Mouse (Mus musculus): ENCODE measurements around the gene Zfp61. TPM values are rescaled to one million over a fixed set of nuclear protein-coding genes. Genes with fewer than 3 reads are reported as not detected.

Zfp61 gene
- 54.1 and 63.5 TPM in 2 replicates for polyA plus RNA-seq (2015; fragmentation: Nextera tagmentation; extraction: Ambion mirVana)

- peaks cover 14% of the 10 kb centered on the region for H3K4me1 ChIP-seq
These were observed at the start of gene Zfp61 for GRCm38 (mm10) chr7:24300771-24301282. Zfp61 (minus strand) TSS chr7:24301232.

GRCm38 (mm10) chr7:24348896-24349295, 47.9 kb upstream of the Zfp61 start, which contains the start of gene Lypd5:
Lypd5 (plus strand) TSS chr7:24349196.
- Histone ChIP-seq H3K9ac (no peak within 1 kb of the TSS), H3K27me3 (peaks cover 28% of the 10 kb centered on the region), H3K36me3 (no peaks in the 10 kb centered on the region), H3K4me2 (replicated peaks) (no peak within 1 kb of the TSS), H3K4me3 (no peak within 1 kb of the TSS), H3K27ac (no peak within 1 kb of the TSS), H3K4me1 (no peaks in the 10 kb centered on the region), H3K9me3 (no peaks in the 10 kb centered on the region)
- no peak for ATAC-seq (ENCODE audit: low FRiP score, low read depth)
- 41% methylated on average over 6 of the region's 6 CpGs for WGBS

More at GRCm38 (mm10) chr7:24300771-24301282, at the start of gene Zfp61:
- Histone ChIP-seq H3K36me3 (peaks cover 49% of the 10 kb centered on the region), H3K27ac (peak within 1 kb of the TSS; percentile 97), H3K9ac (peak within 1 kb of the TSS; percentile 82), H3K4me3 (peak within 1 kb of the TSS; percentile 66), H3K27me3 (no peaks in the 10 kb centered on the region), H3K9me3 (no peaks in the 10 kb centered on the region), H3K4me2 (replicated peaks) (peak within 1 kb of the TSS; percentile 88)
- 1% methylated on average over 13 of the region's 13 CpGs for WGBS
- ATAC-seq (ENCODE audit: low FRiP score, low read depth) = peak; percentile 64

- WGBS = 66% methylated on average over 5 of the region's 5 CpGs
These were observed 45.4 kb upstream of the Zfp61 start for GRCm38 (mm10) chr7:24346444-24346843.

DNA sequence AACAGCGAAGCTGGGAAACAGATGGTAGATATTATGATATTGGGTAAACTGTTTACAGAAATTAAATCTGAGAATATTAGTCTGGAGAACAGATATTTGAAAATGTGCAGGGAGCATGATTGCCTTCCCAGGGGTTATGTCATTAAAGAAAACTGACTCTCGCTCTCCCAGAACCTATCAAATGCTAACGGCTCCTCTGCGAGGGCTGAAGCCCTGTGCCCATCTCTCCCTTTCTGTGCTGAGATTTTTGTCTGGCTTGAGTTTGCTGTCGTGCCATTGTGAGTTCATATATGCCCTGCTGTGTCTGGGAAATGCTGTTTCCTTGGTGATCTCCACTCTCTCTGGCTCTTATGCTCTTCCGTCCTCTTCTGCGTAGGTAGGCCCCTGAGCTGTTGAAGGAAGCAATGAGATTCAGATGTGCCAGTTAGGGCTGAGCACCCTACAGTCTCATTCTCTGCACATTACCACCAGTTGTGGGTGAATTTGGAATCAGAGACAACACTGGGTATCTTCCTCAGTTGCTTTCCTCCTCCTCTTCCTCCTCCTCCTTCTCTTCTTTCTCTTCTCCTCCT, 42.8 kb upstream of the Zfp61 start:
- Histone ChIP-seq H3K9ac (no peak overlapping the region), H3K4me2 (replicated peaks) (no peak overlapping the region)
- no peak for ATAC-seq (ENCODE audit: low FRiP score, low read depth)

More at GRCm38 (mm10) chr7:24346444-24346843, 45.4 kb upstream of the Zfp61 start:
- no peaks in the 10 kb centered on the region for H3K36me3 ChIP-seq
- H3K27me3 ChIP-seq = peaks cover 10% of the 10 kb centered on the region; the same call in 1 of the 2 replicates
- H3K4me3 ChIP-seq = no peak overlapping the region
- H3K9ac ChIP-seq = no peak overlapping the region
- ATAC-seq (ENCODE audit: low FRiP score, low read depth) = no peak
- H3K9me3 ChIP-seq = no peaks in the 10 kb centered on the region
- H3K4me1 ChIP-seq = no peaks in the 10 kb centered on the region
- H3K4me2 ChIP-seq (replicated peaks) = no peak overlapping the region
- no peak overlapping the region for H3K27ac ChIP-seq

GRCm38 (mm10) chr7:24338241-24338640, 37.2 kb upstream of the Zfp61 start:
- 54% methylated on average over 2 of the region's 2 CpGs for WGBS
- Histone ChIP-seq H3K27ac (no peak overlapping the region), H3K36me3 (no peaks in the 10 kb centered on the region), H3K4me2 (replicated peaks) (no peak overlapping the region), H3K9ac (no peak overlapping the region), H3K27me3 (peaks cover 21% of the 10 kb centered on the region), H3K9me3 (no peaks in the 10 kb centered on the region), H3K4me1 (no peaks in the 10 kb centered on the region), H3K4me3 (no peak overlapping the region)
- ATAC-seq (ENCODE audit: low FRiP score, low read depth) = no peak

More for the DNA sequence above, 42.8 kb upstream of the Zfp61 start:
- Histone ChIP-seq H3K36me3 (no peaks in the 10 kb centered on the region), H3K4me3 (no peak overlapping the region), H3K27me3 (0 out of 2 replicates have a peak, but pooled peaks cover 5% of the 10 kb centered on the region), H3K9me3 (no peaks in the 10 kb centered on the region), H3K4me1 (no peaks in the 10 kb centered on the region), H3K27ac (no peak overlapping the region)
- 66% methylated on average over 7 of the region's 7 CpGs for WGBS

DNA sequence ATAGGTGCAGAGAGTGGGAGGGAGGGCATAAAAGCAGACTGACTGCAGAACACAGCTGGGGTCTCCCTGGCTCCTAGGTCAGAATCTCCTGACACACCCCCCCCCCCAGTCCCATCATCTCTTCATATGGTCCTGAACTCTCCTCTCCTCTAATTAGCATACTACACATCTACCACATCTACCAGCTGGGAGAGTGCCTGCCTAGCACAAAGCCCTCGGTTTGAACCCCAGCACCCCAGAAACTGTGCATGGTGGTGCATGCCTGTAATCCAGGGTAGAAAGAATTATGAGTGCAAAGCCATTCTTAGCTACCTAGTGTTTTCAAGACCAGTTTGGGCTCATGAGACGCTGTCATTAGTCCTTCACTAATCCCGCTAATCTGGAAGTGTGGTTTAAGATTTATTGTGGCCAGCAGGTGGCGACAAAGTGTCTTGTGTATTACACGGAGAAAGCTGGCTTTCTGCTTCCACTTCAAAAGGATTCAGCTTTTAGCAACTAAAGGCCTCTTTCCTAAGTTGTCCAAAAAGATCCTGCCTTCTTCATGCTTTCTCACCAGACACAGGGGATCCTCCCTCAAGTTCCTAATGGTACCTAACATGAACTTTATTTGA, 34.8 kb upstream of the Zfp61 start:
- H3K4me3 ChIP-seq = no peak overlapping the region
- H3K4me1 ChIP-seq = no peaks in the 10 kb centered on the region
- no peaks in the 10 kb centered on the region for H3K36me3 ChIP-seq
- 9% methylated on average over 5 of the region's 5 CpGs for WGBS
- H3K9me3 ChIP-seq = no peaks in the 10 kb centered on the region
- no peak for ATAC-seq (ENCODE audit: low FRiP score, low read depth)
- no peak overlapping the region for H3K4me2 ChIP-seq (replicated peaks)
- H3K9ac ChIP-seq = no peak overlapping the region
- H3K27ac ChIP-seq = no peak overlapping the region
- peaks cover 30% of the 10 kb centered on the region for H3K27me3 ChIP-seq

- peaks cover 30% of the 10 kb centered on the region for H3K27me3 ChIP-seq
- no peak within 1 kb of the TSS for H3K27ac ChIP-seq
- WGBS = 39% methylated on average over 49 of the region's 49 CpGs
- H3K9ac ChIP-seq = no peak within 1 kb of the TSS
- ATAC-seq (ENCODE audit: low FRiP score, low read depth) = no peak
- H3K4me3 ChIP-seq = peak within 1 kb of the TSS; percentile 22
- H3K9me3 ChIP-seq = no peaks in the 10 kb centered on the region
- peak within 1 kb of the TSS; percentile 46 for H3K4me2 ChIP-seq (replicated peaks)
- H3K4me1 ChIP-seq = no peaks in the 10 kb centered on the region
- no peaks in the 10 kb centered on the region for H3K36me3 ChIP-seq
These were observed 32.4 kb upstream of the Zfp61 start, which contains the start of gene Tescl for GRCm38 (mm10) chr7:24333304-24333986. Tescl (minus strand) TSS chr7:24333936.

- Histone ChIP-seq H3K36me3 (no peaks in the 10 kb centered on the region), H3K9ac (no peak overlapping the region), H3K27ac (no peak overlapping the region), H3K27me3 (0 out of 2 replicates have a peak, but pooled peaks cover under 1% of the 10 kb centered on the region), H3K4me2 (replicated peaks) (no peak overlapping the region), H3K4me1 (peaks cover 15% of the 10 kb centered on the region; the same call in 1 of the 2 replicates), H3K9me3 (peaks cover 11% of the 10 kb centered on the region; the same call in 1 of the 2 replicates), H3K4me3 (no peak overlapping the region)
- ATAC-seq (ENCODE audit: low FRiP score, low read depth) = no peak
- WGBS = 80% methylated on average over 14 of the region's 14 CpGs
These were observed 26.4 kb upstream of the Zfp61 start for GRCm38 (mm10) chr7:24327281-24327975.

DNA sequence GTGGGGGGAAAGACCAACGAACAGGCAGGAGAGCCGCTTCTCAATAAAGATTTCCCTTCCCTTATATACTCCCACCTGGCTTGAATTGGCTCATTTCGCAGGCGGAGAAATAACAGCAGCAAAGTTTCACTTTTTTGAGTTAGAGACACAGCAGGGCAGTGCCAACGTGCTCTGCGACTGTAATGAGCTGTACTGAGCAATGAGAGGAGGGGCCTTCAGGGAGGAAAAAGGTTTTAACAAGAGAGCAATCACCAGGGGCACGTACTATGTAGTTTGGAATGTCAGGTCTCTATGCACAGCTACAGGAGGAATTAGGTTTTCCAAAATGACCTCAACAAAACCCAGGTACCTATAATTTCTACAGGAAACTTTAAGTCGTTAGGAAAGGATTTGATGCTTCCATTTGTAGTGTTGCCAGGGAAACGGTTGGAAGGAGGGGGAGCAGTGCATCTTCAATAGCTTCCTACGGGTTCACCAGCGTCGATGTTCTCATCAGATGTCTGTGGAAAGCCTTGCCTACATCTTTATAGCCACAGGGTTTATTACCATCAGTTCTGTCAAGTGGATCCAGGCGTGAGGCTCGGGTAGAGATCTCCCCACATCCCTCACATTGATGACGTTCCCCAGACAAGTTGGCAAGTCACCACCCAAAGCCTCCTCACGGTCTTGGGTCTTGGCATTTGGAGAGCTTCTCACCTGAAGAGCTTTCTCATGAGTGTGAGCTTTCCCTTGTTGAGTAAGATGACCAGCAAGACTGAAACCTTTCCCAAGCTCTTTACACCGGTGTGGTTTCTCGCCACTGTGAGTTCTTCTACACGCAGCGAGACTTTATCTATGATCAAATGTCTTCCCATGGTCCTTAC, 25.5 kb upstream of the Zfp61 start:
- WGBS = 42% methylated on average over 20 of the region's 20 CpGs
- H3K4me3 ChIP-seq = peak overlapping the region; percentile 40
- peak overlapping the region; percentile 58 for H3K9ac ChIP-seq
- peak overlapping the region; percentile 48; the same call in 1 of the 2 replicates for H3K27ac ChIP-seq
- H3K4me2 ChIP-seq (replicated peaks) = peak overlapping the region; percentile 64
- H3K27me3 ChIP-seq = no peaks in the 10 kb centered on the region
- H3K36me3 ChIP-seq = no peaks in the 10 kb centered on the region
- peaks cover 15% of the 10 kb centered on the region; the same call in 1 of the 2 replicates for H3K4me1 ChIP-seq
- ATAC-seq (ENCODE audit: low FRiP score, low read depth) = peak; percentile 64; the same call in 1 of the 2 replicates
- H3K9me3 ChIP-seq = peaks cover 11% of the 10 kb centered on the region; the same call in 1 of the 2 replicates

GRCm38 (mm10) chr7:24325675-24326128, 24.7 kb upstream of the Zfp61 start:
- Histone ChIP-seq H3K27ac (peak overlapping the region; percentile 48), H3K4me1 (peaks cover 15% of the 10 kb centered on the region; the same call in 1 of the 2 replicates), H3K36me3 (no peaks in the 10 kb centered on the region), H3K4me3 (peak overlapping the region; percentile 40), H3K9me3 (peaks cover 11% of the 10 kb centered on the region; the same call in 1 of the 2 replicates), H3K9ac (peak overlapping the region; percentile 58), H3K4me2 (replicated peaks) (peak overlapping the region; percentile 64), H3K27me3 (no peaks in the 10 kb centered on the region; the same call in 1 of the 2 replicates)
- ATAC-seq (ENCODE audit: low FRiP score, low read depth) = peak; percentile 74
- WGBS = 5% methylated on average over 13 of the region's 13 CpGs
